Mouse (Mus musculus) hindbrain, embryonic 14.5 days (tissue): ENCODE measurements around the gene Sh3kbp1. TPM values are rescaled to one million over a fixed set of nuclear protein-coding genes. Genes with fewer than 3 reads are reported as not detected.

Experiments
- ATAC-seq: fragments of 200-750 bp; cut with Nextera tagmentation; 2 replicates; pipeline ENCODE4 v1.8.0; 2017; ENCODE audit warnings: moderate number of reproducible peaks, mild to moderate bottlenecking, moderate TSS enrichment, moderate library complexity; ENCODE audit not compliant: low FRiP score
- DNase-seq: peaks from one replicate; pipeline ENCODE4 v3.0.0-alpha.2; 2015; ENCODE audit warnings: low spot score
- H3K27ac ChIP-seq: fragments of 300-500 bp; sonication (generic); 2 replicates; pipeline ENCODE4 v1.5.1; 2014; ENCODE audit warnings: mild to moderate bottlenecking, moderate library complexity
- H3K27me3 ChIP-seq: fragments of 300-500 bp; sonication (generic); 2 replicates; pipeline ENCODE4 v1.6.1; 2014; ENCODE audit warnings: mild to moderate bottlenecking, low read length, mixed read lengths; ENCODE audit not compliant: control insufficient read depth, insufficient read depth
- H3K36me3 ChIP-seq: fragments of 300-500 bp; sonication (generic); replicated peaks from 2 replicates; pipeline ENCODE4 v1.6.1; 2014; ENCODE audit not compliant: control insufficient read depth, insufficient read depth
- H3K4me1 ChIP-seq: fragments of 300-500 bp; sonication (generic); replicated peaks from 2 replicates; pipeline ENCODE4 v1.6.1; 2014; ENCODE audit warnings: antibody characterized with exemption, low read length, mixed read lengths; ENCODE audit not compliant: control insufficient read depth, insufficient read depth
- H3K4me2 ChIP-seq: fragments of 300-500 bp; sonication (generic); replicated peaks from 2 replicates; pipeline ENCODE4 v1.6.1; 2014; ENCODE audit warnings: mild to moderate bottlenecking, moderate library complexity
- H3K4me3 ChIP-seq: fragments of 300-500 bp; sonication (generic); replicated peaks from 2 replicates; pipeline ENCODE4 v1.5.1; 2014; ENCODE audit warnings: mild to moderate bottlenecking, low read length
- H3K9ac ChIP-seq: fragments of 300-500 bp; sonication (generic); 2 replicates; pipeline ENCODE4 v1.6.1; 2014
- H3K9me3 ChIP-seq: fragments of 300-500 bp; sonication (generic); 2 replicates; pipeline ENCODE4 v1.6.1; 2016; ENCODE audit warnings: low read length; ENCODE audit not compliant: control insufficient read depth
- WGBS: fragments of 180-500 bp; shearing (Covaris S2); extraction: QIAGEN DNeasy Blood & Tissue Kit; methylation state at CpG from one replicate; pipeline ENCODE4 v1.1.7; 2014; 5-methylcytosine and 5-hydroxymethylcytosine counted together
- polyA plus RNA-seq: library from polyadenylated mRNA; unstranded; fragments of >200 nt; fragmentation: Nextera tagmentation; extraction: Ambion mirVana; gene quantifications from 2 replicates; pipeline ENCODE4 v1.2.1, GENCODE M21; 2014

The Sh3kbp1 gene
- polyA plus RNA-seq, 1 experiment from 2014 or later, result 53.4 TPM

- no peak overlapping the region for H3K9ac ChIP-seq
- no peak overlapping the region for H3K27ac ChIP-seq
- ATAC-seq, result no peak
- H3K9me3 ChIP-seq, result no peaks in the 10 kb centered on the region
- 77% methylated on average over 2 of the region's 2 CpGs for WGBS
- no peak overlapping the region for H3K4me3 ChIP-seq
- H3K27me3 ChIP-seq, result 0 out of 2 replicates have a peak, but pooled peaks cover 8% of the 10 kb centered on the region
- no peaks in the 10 kb centered on the region for H3K36me3 ChIP-seq
- H3K4me1 ChIP-seq, result peaks cover 7% of the 10 kb centered on the region; the same call in 1 of the 2 replicates
- no peak for DNase-seq
- H3K4me2 ChIP-seq, result no peak overlapping the region
Observed at GRCm38 (mm10) chrX:159831176-159831575, 204.1 kb downstream of the Sh3kbp1 start.

DNA sequence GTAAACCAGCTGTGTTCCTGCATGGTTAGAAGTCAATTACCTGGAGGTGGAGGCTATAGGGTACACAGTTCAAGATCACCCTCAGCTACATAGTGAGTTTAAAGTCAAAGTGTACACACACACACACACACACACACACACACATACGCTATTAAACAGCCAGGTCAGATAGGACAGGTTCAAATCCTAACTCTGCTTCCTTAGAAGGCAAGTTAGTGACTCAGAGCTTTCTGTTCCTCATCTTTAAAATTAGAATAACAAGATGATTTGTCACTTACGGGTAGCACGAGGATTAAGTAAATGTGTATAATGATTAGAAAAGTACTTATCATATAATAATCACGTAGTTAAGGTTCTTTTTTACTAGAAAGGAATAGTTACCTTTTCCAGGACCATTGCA is 208.2 kb downstream of the Sh3kbp1 start:
- Histone ChIP-seq H3K9ac (no peak overlapping the region), H3K4me1 (no peaks in the 10 kb centered on the region), H3K36me3 (no peaks in the 10 kb centered on the region), H3K9me3 (no peaks in the 10 kb centered on the region), H3K4me3 (no peak overlapping the region), H3K4me2 (no peak overlapping the region), H3K27me3 (peaks cover 12% of the 10 kb centered on the region), H3K27ac (no peak overlapping the region)
- ATAC-seq (no peak), DNase-seq (no peak)
- WGBS, result 94% methylated on average over 4 of the region's 4 CpGs

DNA sequence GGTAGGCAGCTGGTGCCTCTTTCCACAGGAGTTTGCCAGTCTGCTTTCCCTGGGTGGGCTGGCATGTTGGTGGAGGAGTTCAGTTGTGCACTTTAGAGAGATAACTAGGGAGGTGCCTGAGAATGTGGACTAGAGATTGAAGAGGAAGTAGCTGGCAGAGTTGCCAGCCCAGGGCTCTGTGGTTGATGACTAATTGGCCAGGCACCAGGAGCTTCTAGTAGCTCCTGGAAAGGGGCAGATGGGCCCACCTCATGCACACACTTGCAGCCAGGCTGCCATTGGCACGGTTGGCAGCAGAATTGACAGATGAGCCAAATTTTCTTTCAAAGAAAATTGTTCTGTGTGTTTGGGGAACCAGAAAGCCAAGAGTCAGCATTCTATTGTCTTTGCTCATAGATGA is 210.3 kb downstream of the Sh3kbp1 start:
- Histone ChIP-seq H3K9me3 (no peaks in the 10 kb centered on the region), H3K4me2 (no peak overlapping the region), H3K4me3 (no peak overlapping the region), H3K27ac (no peak overlapping the region), H3K27me3 (peaks cover 4% of the 10 kb centered on the region), H3K36me3 (no peaks in the 10 kb centered on the region), H3K9ac (no peak overlapping the region), H3K4me1 (no peaks in the 10 kb centered on the region)
- 55% methylated on average over 1 of the region's 1 CpGs for WGBS
- no peak for DNase-seq
- peak; percentile 64; the same call in 1 of the 2 replicates for ATAC-seq

DNA sequence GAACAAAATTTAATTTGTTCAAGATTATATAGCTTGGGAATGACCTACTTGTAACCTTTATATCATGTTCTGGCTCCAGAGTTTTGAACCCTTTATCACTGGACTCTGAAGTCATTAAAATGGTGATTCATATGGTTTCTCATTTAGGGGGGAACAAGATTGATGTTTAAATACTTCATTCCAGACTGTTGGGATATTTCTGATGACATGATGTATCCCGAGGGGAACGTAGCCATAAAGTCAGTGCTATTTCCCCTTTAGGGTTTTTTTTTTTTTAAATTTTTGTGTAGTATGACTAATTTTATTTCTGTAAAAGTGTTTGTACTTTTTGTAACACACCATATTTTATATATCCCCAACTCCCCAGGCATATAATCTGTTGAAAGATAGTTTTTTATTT is 212.7 kb downstream of the Sh3kbp1 start:
- DNase-seq, result no peak
- no peak for ATAC-seq
- H3K4me1 ChIP-seq, result no peaks in the 10 kb centered on the region
- 88% methylated on average over 2 of the region's 2 CpGs for WGBS
- H3K9ac ChIP-seq, result no peak overlapping the region
- no peaks in the 10 kb centered on the region for H3K9me3 ChIP-seq
- peaks cover 11% of the 10 kb centered on the region for H3K27me3 ChIP-seq
- no peaks in the 10 kb centered on the region for H3K36me3 ChIP-seq
- H3K4me2 ChIP-seq, result no peak overlapping the region
- no peak overlapping the region for H3K27ac ChIP-seq
- no peak overlapping the region for H3K4me3 ChIP-seq

GRCm38 (mm10) chrX:159840225-159840624 is 213.2 kb downstream of the Sh3kbp1 start:
- WGBS, result 71% methylated on average over 7 of the region's 7 CpGs
- H3K4me1 ChIP-seq, result no peaks in the 10 kb centered on the region
- no peak overlapping the region for H3K4me2 ChIP-seq
- no peaks in the 10 kb centered on the region for H3K9me3 ChIP-seq
- DNase-seq (no peak), ATAC-seq (no peak)
- H3K27ac ChIP-seq, result no peak overlapping the region
- H3K27me3 ChIP-seq, result peaks cover 11% of the 10 kb centered on the region
- H3K4me3 ChIP-seq, result no peak overlapping the region
- no peak overlapping the region for H3K9ac ChIP-seq
- no peaks in the 10 kb centered on the region for H3K36me3 ChIP-seq

- no peak overlapping the region for H3K4me2 ChIP-seq
- ATAC-seq (no peak), DNase-seq (no peak)
- no peak overlapping the region for H3K9ac ChIP-seq
- H3K27me3 ChIP-seq, result 0 out of 2 replicates have a peak, but pooled peaks cover 13% of the 10 kb centered on the region
- H3K9me3 ChIP-seq, result no peaks in the 10 kb centered on the region
- H3K4me3 ChIP-seq, result no peak overlapping the region
- H3K36me3 ChIP-seq, result no peaks in the 10 kb centered on the region
- no peaks in the 10 kb centered on the region for H3K4me1 ChIP-seq
- no peak overlapping the region for H3K27ac ChIP-seq
- WGBS, result 88% methylated on average over 8 of the region's 8 CpGs
Observed at GRCm38 (mm10) chrX:159850722-159851121, 223.7 kb downstream of the Sh3kbp1 start.

GRCm38 (mm10) chrX:159856866-159857265 is 229.8 kb downstream of the Sh3kbp1 start:
- no peak for ATAC-seq
- Histone ChIP-seq H3K27ac (no peak overlapping the region), H3K4me2 (no peak overlapping the region), H3K4me3 (no peak overlapping the region), H3K9me3 (no peaks in the 10 kb centered on the region), H3K4me1 (no peaks in the 10 kb centered on the region), H3K27me3 (0 out of 2 replicates have a peak, but pooled peaks cover 16% of the 10 kb centered on the region), H3K9ac (no peak overlapping the region), H3K36me3 (no peaks in the 10 kb centered on the region)
- no peak for DNase-seq
- WGBS, result 95% methylated on average over 1 of the region's 1 CpGs

GRCm38 (mm10) chrX:159858126-159858525 is 231.1 kb downstream of the Sh3kbp1 start:
- DNase-seq (no peak), ATAC-seq (no peak)
- Histone ChIP-seq H3K9ac (no peak overlapping the region), H3K4me2 (no peak overlapping the region), H3K9me3 (no peaks in the 10 kb centered on the region), H3K36me3 (no peaks in the 10 kb centered on the region), H3K4me3 (no peak overlapping the region), H3K4me1 (no peaks in the 10 kb centered on the region), H3K27me3 (0 out of 2 replicates have a peak, but pooled peaks cover 16% of the 10 kb centered on the region), H3K27ac (no peak overlapping the region)
- 74% methylated on average over 1 of the region's 1 CpGs for WGBS

GRCm38 (mm10) chrX:159860841-159861530 is 233.9 kb downstream of the Sh3kbp1 start:
- no peak for ATAC-seq
- WGBS, result 63% methylated on average over 3 of the region's 3 CpGs
- no peaks in the 10 kb centered on the region for H3K4me1 ChIP-seq
- H3K27me3 ChIP-seq, result peaks cover 16% of the 10 kb centered on the region; the same call in 1 of the 2 replicates
- no peak for DNase-seq
- H3K4me2 ChIP-seq, result no peak overlapping the region
- no peak overlapping the region for H3K27ac ChIP-seq
- H3K9ac ChIP-seq, result no peak overlapping the region
- H3K9me3 ChIP-seq, result no peaks in the 10 kb centered on the region
- H3K36me3 ChIP-seq, result no peaks in the 10 kb centered on the region
- no peak overlapping the region for H3K4me3 ChIP-seq
